Comparison of ENCODE assay signal across 8 mouse cellular contexts in the genomic region with DNA sequence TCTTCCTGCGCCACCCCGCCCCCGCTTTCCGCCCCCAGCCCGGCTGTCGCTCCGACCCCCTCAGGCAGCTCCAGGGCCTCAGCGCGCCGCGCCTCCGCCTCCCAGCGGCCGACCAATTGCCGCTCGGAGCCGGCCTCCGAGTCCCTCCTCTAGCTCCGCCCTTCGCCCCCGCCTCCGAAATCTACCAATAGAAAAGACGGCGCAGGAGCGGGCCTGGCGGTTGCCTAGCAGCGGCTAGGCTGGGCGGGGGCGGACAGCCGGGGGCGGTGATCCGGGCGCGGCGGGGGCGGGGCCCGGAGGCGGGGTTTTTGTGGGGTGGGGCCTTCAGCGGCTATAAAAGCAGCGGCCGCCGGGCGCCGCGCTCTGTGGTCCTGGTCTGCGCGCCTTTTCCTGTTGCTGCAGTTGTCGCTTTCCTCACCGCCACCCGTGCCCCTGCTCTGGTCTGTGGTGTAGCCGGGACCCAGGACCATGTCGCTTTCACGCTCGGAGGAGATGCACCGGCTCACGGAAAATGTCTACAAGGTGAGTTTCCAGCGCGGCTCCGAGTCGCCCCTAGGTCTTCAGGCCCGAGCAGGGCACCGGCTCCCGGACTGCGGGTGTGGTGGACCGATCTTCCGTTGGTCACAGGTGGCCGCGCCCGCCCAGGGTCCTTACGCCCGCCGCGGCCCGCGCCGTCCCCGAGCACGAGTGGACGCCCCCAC. TPM values are rescaled to one million over a fixed set of nuclear protein-coding genes. Genes with fewer than 3 reads are reported as not detected.
A peak's percentile ranks its signal among the peaks of the same experiment; 100 is the strongest.
DNase-seq lines count a peak whose midpoint lies in the region; ATAC-seq and TF ChIP-seq lines count a peak whose summit lies in the region.

TSS of gene Baiap2 (plus strand) at position 37 of the 701 bp plus-strand sequence.

- WGBS in hindbrain, postnatal 0 days: under 1% methylated on average over 67 of the region's 79 CpGs

- no peak for TF ChIP-seq CTCF in gastrocnemius, adult 2 months (IDR thresholded peaks at IDR 0.05)
- no peak for TF ChIP-seq CTCF in hindbrain, postnatal 0 days (IDR thresholded peaks at IDR 0.05; ENCODE audit: low read depth)
- TF ChIP-seq CTCF in left cerebral cortex, adult 2 months (IDR thresholded peaks at IDR 0.05): no peak; the same call in none of the 2 replicates

- no peaks in the 10 kb centered on the region for H3K36me3 ChIP-seq in hindbrain, postnatal 0 days (ENCODE audit: insufficient read depth, low read length)

- no peaks in the 10 kb centered on the region for H3K9me3 ChIP-seq in hindbrain, postnatal 0 days (ENCODE audit: low read length)

- peaks cover 41% of the 10 kb centered on the region for H3K4me1 ChIP-seq in hindbrain, postnatal 0 days (ENCODE audit: insufficient read depth, low read length)

- peak; percentile 98 for DNase-seq in WW6 (ENCODE audit: low read depth, low spot score)
- peak; percentile 99 for DNase-seq in cerebellum, postnatal 4 days (ENCODE audit: low spot score in 2 of 2)
- DNase-seq in gastrocnemius, adult 2 months: peak; percentile 100
- DNase-seq in hindbrain, postnatal 0 days (ENCODE audit: low spot score): peak; percentile 99
- peak; percentile 98 for DNase-seq in left cerebral cortex, adult 2 months (ENCODE audit: extremely low spot score in 1 of 2, low spot score in 2 of 2)
- peak; percentile 97 for DNase-seq in right cerebral cortex, adult 2 months (ENCODE audit: low spot score in 2 of 2)
- DNase-seq in urinary bladder, postnatal 14 days (ENCODE audit: low spot score): peak; percentile 99

- peak within 1 kb of the TSS; percentile 89 for H3K4me3 ChIP-seq in gastrocnemius, adult 2 months
- H3K4me3 ChIP-seq in hindbrain, postnatal 0 days (ENCODE audit: low read length): peak within 1 kb of the TSS; percentile 80
- peak within 1 kb of the TSS; percentile 97 for H3K4me3 ChIP-seq in left cerebral cortex, adult 2 months

- H3K27me3 ChIP-seq in hindbrain, postnatal 0 days (ENCODE audit: insufficient read depth, low read length): no peaks in the 10 kb centered on the region

- peak within 1 kb of the TSS; percentile 82 for H3K9ac ChIP-seq in hindbrain, postnatal 0 days (replicated peaks; ENCODE audit: low read length)

- H3K4me2 ChIP-seq in hindbrain, postnatal 0 days (ENCODE audit: low read depth, low read length): peak within 1 kb of the TSS; percentile 73

- peak within 1 kb of the TSS; percentile 85 for H3K27ac ChIP-seq in gastrocnemius, adult 2 months
- peak within 1 kb of the TSS; percentile 87 for H3K27ac ChIP-seq in hindbrain, postnatal 0 days
- peak within 1 kb of the TSS; percentile 93 for H3K27ac ChIP-seq in left cerebral cortex, adult 2 months

- intact Hi-C loops in gastrocnemius, adult 2 months (cut with DNase I): no loop called here
- intact Hi-C loops in left cerebral cortex, adult 2 months (cut with DNase I): loop anchor here (2.0 kb wide), 1 partner anchor 48 kb away; no protein-coding TSS in a partner anchor

- ATAC-seq in hindbrain, postnatal 0 days: peak; percentile 96
- peak; percentile 93 for ATAC-seq in megakaryocyte, adult 5-6 weeks (ENCODE audit: poor library complexity, severe bottlenecking)

RNA-seq across cellular contexts. Expression of gene Baiap2, which starts in this region (rescaled TPM):
- total RNA-seq in gastrocnemius, adult 2 months (2021): 1 to 10 TPM; 1.5 to 2.0 TPM
- total RNA-seq in hindbrain, postnatal 0 days (2014; rRNA removed): 45.9 and 62.4 TPM in 2 replicates
- polyA plus RNA-seq in hindbrain, postnatal 0 days (2015; fragmentation: Nextera tagmentation; extraction: Ambion mirVana): 30.8 and 31.5 TPM in 2 replicates
- 100 to 1,000 TPM; 249 to 287 TPM for total RNA-seq in left cerebral cortex, adult 2 months (2021)
- total RNA-seq in megakaryocyte, adult 5-6 weeks (2015): 6.2 TPM in 2 replicates
- total RNA-seq in megakaryocyte, adult 5-6 weeks (2017): 6.2 and 6.9 TPM in 2 replicates

Comparison
In these comparisons a context has a peak if more than half of its experiments do, and no peak if none do; other contexts are left out.
1. Peak in every context shown above with its lines: DNase-seq, ATAC-seq, H3K4me3 ChIP-seq and H3K27ac ChIP-seq.